Mouse (Mus musculus) thymus, postnatal 14 days (tissue): ENCODE measurements around the gene Il20ra.

ENCODE experiments used
- DNase-seq: peaks from one replicate; pipeline ENCODE4 v3.0.0; 2021

Il20ra gene

GRCm38 (mm10) chr10:19779092-19779491, 66.7 kb downstream of the Il20ra start:
- DNase-seq = no peak

- peak; percentile 78 for DNase-seq
Measured at GRCm38 (mm10) chr10:19781365-19781764, 69.0 kb downstream of the Il20ra start.

GRCm38 (mm10) chr10:19794996-19795395, 82.6 kb downstream of the Il20ra start:
- DNase-seq = peak; percentile 13

- no peak for DNase-seq
Measured at GRCm38 (mm10) chr10:19802958-19803357, 90.6 kb downstream of the Il20ra start.

DNA sequence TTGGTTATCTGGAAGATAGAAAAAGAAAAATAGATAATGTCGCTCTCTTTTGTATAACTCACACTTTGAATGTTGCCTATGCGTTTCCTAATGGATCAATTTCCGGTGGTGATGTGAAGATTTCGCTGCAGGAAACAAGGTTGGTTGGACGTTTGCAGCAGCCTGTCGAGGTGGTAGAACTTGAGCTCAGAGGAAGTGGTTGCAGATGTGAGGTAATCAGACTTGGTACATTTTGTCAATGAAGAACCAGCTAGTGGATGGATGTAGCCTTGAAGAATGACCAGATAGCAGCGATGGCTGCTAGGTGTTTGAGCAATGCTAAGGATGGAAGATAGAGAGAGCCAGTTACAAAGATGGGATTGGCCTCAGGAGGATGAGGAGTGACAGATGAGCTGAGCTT, 92.4 kb downstream of the Il20ra start:
- no peak for DNase-seq
